Mouse (Mus musculus): ENCODE measurements around the gene Ckm. TPM values are rescaled to one million over a fixed set of nuclear protein-coding genes. Genes with fewer than 3 reads are reported as not detected.

Gene Ckm
- polyA plus RNA-seq, 1 experiment from 2014 or later = not detected

GRCm38 (mm10) chr7:19365376-19365775, 39.2 kb upstream of the Ckm start:
- ATAC-seq (ENCODE audit: low FRiP score) = no peak
- 80% methylated on average over 4 of the region's 4 CpGs for WGBS
- Histone ChIP-seq H3K4me3 (replicated peaks) (no peak overlapping the region), H3K4me2 (no peak overlapping the region), H3K27me3 (peaks cover 34% of the 10 kb centered on the region), H3K9me3 (no peaks in the 10 kb centered on the region), H3K4me1 (peaks cover 36% of the 10 kb centered on the region), H3K27ac (no peak overlapping the region), H3K36me3 (replicated peaks) (no peaks in the 10 kb centered on the region; the same call in 1 of the 2 replicates), H3K9ac (no peak overlapping the region)

- Histone ChIP-seq H3K36me3 (replicated peaks) (no peaks in the 10 kb centered on the region; the same call in 1 of the 2 replicates), H3K4me3 (replicated peaks) (no peak overlapping the region), H3K27me3 (peaks cover 21% of the 10 kb centered on the region), H3K27ac (no peak overlapping the region), H3K4me1 (peaks cover 15% of the 10 kb centered on the region), H3K4me2 (no peak overlapping the region), H3K9ac (no peak overlapping the region), H3K9me3 (no peaks in the 10 kb centered on the region)
- no peak for ATAC-seq (ENCODE audit: low FRiP score)
- 21% methylated on average over 16 of the region's 16 CpGs for WGBS
Observed at GRCm38 (mm10) chr7:19368380-19368779, 36.2 kb upstream of the Ckm start.

GRCm38 (mm10) chr7:19369823-19370425, 34.7 kb upstream of the Ckm start:
- Histone ChIP-seq H3K27me3 (peaks cover 18% of the 10 kb centered on the region), H3K4me3 (replicated peaks) (peak overlapping the region; percentile 47)
- 11% methylated on average over 46 of the region's 46 CpGs for WGBS

GRCm38 (mm10) chr7:19373367-19373766, 31.2 kb upstream of the Ckm start:
- WGBS = 93% methylated on average over 2 of the region's 2 CpGs
- Histone ChIP-seq H3K27ac (no peak overlapping the region), H3K36me3 (replicated peaks) (peaks cover 6% of the 10 kb centered on the region), H3K4me3 (replicated peaks) (no peak overlapping the region), H3K4me1 (peaks cover 7% of the 10 kb centered on the region), H3K9ac (no peak overlapping the region), H3K4me2 (no peak overlapping the region), H3K9me3 (no peaks in the 10 kb centered on the region), H3K27me3 (peaks cover 16% of the 10 kb centered on the region)
- ATAC-seq (ENCODE audit: low FRiP score) = no peak

More at GRCm38 (mm10) chr7:19369823-19370425, 34.7 kb upstream of the Ckm start:
- H3K36me3 ChIP-seq (replicated peaks) = no peaks in the 10 kb centered on the region; the same call in 1 of the 2 replicates
- peak; percentile 89 for ATAC-seq (ENCODE audit: low FRiP score)
- H3K27ac ChIP-seq = no peak overlapping the region
- H3K9ac ChIP-seq = peak overlapping the region; percentile 69
- H3K4me2 ChIP-seq = peak overlapping the region; percentile 80
- H3K9me3 ChIP-seq = no peaks in the 10 kb centered on the region
- H3K4me1 ChIP-seq = peaks cover 8% of the 10 kb centered on the region

GRCm38 (mm10) chr7:19375368-19375767, 29.2 kb upstream of the Ckm start:
- Histone ChIP-seq H3K9me3 (no peaks in the 10 kb centered on the region), H3K27me3 (no peaks in the 10 kb centered on the region), H3K27ac (no peak overlapping the region), H3K9ac (no peak overlapping the region), H3K36me3 (replicated peaks) (peaks cover 6% of the 10 kb centered on the region; the same call in 1 of the 2 replicates), H3K4me1 (no peaks in the 10 kb centered on the region; the same call in 1 of the 2 replicates), H3K4me2 (no peak overlapping the region), H3K4me3 (replicated peaks) (no peak overlapping the region)
- ATAC-seq (ENCODE audit: low FRiP score) = 0 out of 2 replicates have a peak, but pooled peaks have one; percentile 25
- WGBS = 83% methylated on average over 18 of the region's 18 CpGs

GRCm38 (mm10) chr7:19376019-19376418, 28.6 kb upstream of the Ckm start:
- no peaks in the 10 kb centered on the region for H3K27me3 ChIP-seq
- no peaks in the 10 kb centered on the region for H3K9me3 ChIP-seq
- no peak overlapping the region for H3K9ac ChIP-seq
- no peak overlapping the region for H3K27ac ChIP-seq
- WGBS = 89% methylated on average over 4 of the region's 4 CpGs
- no peak overlapping the region for H3K4me3 ChIP-seq (replicated peaks)
- no peak for ATAC-seq (ENCODE audit: low FRiP score)
- H3K36me3 ChIP-seq (replicated peaks) = peaks cover 6% of the 10 kb centered on the region; the same call in 1 of the 2 replicates
- H3K4me1 ChIP-seq = no peaks in the 10 kb centered on the region
- no peak overlapping the region for H3K4me2 ChIP-seq

GRCm38 (mm10) chr7:19378049-19378448, 26.5 kb upstream of the Ckm start:
- WGBS = 77% methylated on average over 8 of the region's 8 CpGs
- H3K9me3 ChIP-seq = no peaks in the 10 kb centered on the region
- no peak overlapping the region for H3K27ac ChIP-seq
- H3K9ac ChIP-seq = no peak overlapping the region
- no peak overlapping the region for H3K4me2 ChIP-seq
- H3K4me1 ChIP-seq = peaks cover 7% of the 10 kb centered on the region
- no peaks in the 10 kb centered on the region for H3K27me3 ChIP-seq
- H3K36me3 ChIP-seq (replicated peaks) = peaks cover 6% of the 10 kb centered on the region; the same call in 1 of the 2 replicates
- no peak for ATAC-seq (ENCODE audit: low FRiP score)
- no peak overlapping the region for H3K4me3 ChIP-seq (replicated peaks)

- Histone ChIP-seq H3K36me3 (replicated peaks) (peaks cover 29% of the 10 kb centered on the region), H3K4me3 (replicated peaks) (peak within 1 kb of the TSS; percentile 74), H3K27ac (peak within 1 kb of the TSS; percentile 59; the same call in 1 of the 2 replicates), H3K9ac (peak within 1 kb of the TSS; percentile 90), H3K9me3 (no peaks in the 10 kb centered on the region), H3K27me3 (no peaks in the 10 kb centered on the region), H3K4me1 (peaks cover 17% of the 10 kb centered on the region), H3K4me2 (peak within 1 kb of the TSS; percentile 88)
- 6% methylated on average over 48 of the region's 48 CpGs for WGBS
- peak; percentile 98 for ATAC-seq (ENCODE audit: low FRiP score)
Observed at GRCm38 (mm10) chr7:19381377-19382165, 23.0 kb upstream of the Ckm start, which contains the start of gene Ercc2. Gene Ercc2 (plus strand): TSS chr7:19382010.

GRCm38 (mm10) chr7:19382166-19382541, 22.4 kb upstream of the Ckm start:
- ATAC-seq (ENCODE audit: low FRiP score) = peak; percentile 67; the same call in 1 of the 2 replicates
- no peaks in the 10 kb centered on the region for H3K27me3 ChIP-seq
- H3K9me3 ChIP-seq = no peaks in the 10 kb centered on the region
- peaks cover 17% of the 10 kb centered on the region for H3K4me1 ChIP-seq
- peaks cover 34% of the 10 kb centered on the region for H3K36me3 ChIP-seq (replicated peaks)
- peak overlapping the region; percentile 74 for H3K4me3 ChIP-seq (replicated peaks)
- WGBS = under 1% methylated on average over 37 of the region's 37 CpGs
- H3K4me2 ChIP-seq = peak overlapping the region; percentile 88
- peak overlapping the region; percentile 59; the same call in 1 of the 2 replicates for H3K27ac ChIP-seq
- peak overlapping the region; percentile 90 for H3K9ac ChIP-seq

- Histone ChIP-seq H3K4me2 (peak overlapping the region; percentile 88; the same call in 1 of the 2 replicates), H3K4me3 (replicated peaks) (0 out of 2 replicates have a peak overlapping the region, but pooled peaks have one; percentile 1), H3K4me1 (peaks cover 25% of the 10 kb centered on the region), H3K9me3 (no peaks in the 10 kb centered on the region), H3K36me3 (replicated peaks) (peaks cover 50% of the 10 kb centered on the region), H3K27me3 (no peaks in the 10 kb centered on the region), H3K27ac (no peak overlapping the region), H3K9ac (no peak overlapping the region)
- no peak for ATAC-seq (ENCODE audit: low FRiP score)
- WGBS = 85% methylated on average over 9 of the region's 9 CpGs
Observed at GRCm38 (mm10) chr7:19383708-19384107, 20.9 kb upstream of the Ckm start.

GRCm38 (mm10) chr7:19388699-19389413, 15.7 kb upstream of the Ckm start:
- H3K4me2 ChIP-seq = no peak overlapping the region
- peaks cover 14% of the 10 kb centered on the region for H3K4me1 ChIP-seq
- peaks cover 98% of the 10 kb centered on the region for H3K36me3 ChIP-seq (replicated peaks)
- H3K27me3 ChIP-seq = no peaks in the 10 kb centered on the region
- no peak overlapping the region for H3K4me3 ChIP-seq (replicated peaks)
- 79% methylated on average over 10 of the region's 10 CpGs for WGBS
- 0 out of 2 replicates have a peak overlapping the region, but pooled peaks have one; percentile 42 for H3K27ac ChIP-seq
- ATAC-seq (ENCODE audit: low FRiP score) = peak; percentile 51; the same call in 1 of the 2 replicates
- H3K9me3 ChIP-seq = no peaks in the 10 kb centered on the region
- no peak overlapping the region for H3K9ac ChIP-seq

GRCm38 (mm10) chr7:19394484-19394883, 10.1 kb upstream of the Ckm start:
- peaks cover 63% of the 10 kb centered on the region for H3K36me3 ChIP-seq (replicated peaks)
- 94% methylated on average over 8 of the region's 8 CpGs for WGBS
- H3K27ac ChIP-seq = no peak overlapping the region
- no peak overlapping the region for H3K4me3 ChIP-seq (replicated peaks)
- no peaks in the 10 kb centered on the region for H3K9me3 ChIP-seq
- ATAC-seq (ENCODE audit: low FRiP score) = no peak
- peaks cover 4% of the 10 kb centered on the region; the same call in 1 of the 2 replicates for H3K4me1 ChIP-seq
- peaks cover 13% of the 10 kb centered on the region for H3K27me3 ChIP-seq
- no peak overlapping the region for H3K9ac ChIP-seq
- no peak overlapping the region for H3K4me2 ChIP-seq
